Mouse (Mus musculus) gastrocnemius, postnatal 25 days (tissue): ENCODE results near the gene Naxd. TPM values are rescaled to one million over a fixed set of nuclear protein-coding genes. Genes with fewer than 3 reads are reported as not detected.

ENCODE experiments used
- DNase-seq: peaks from one replicate; pipeline ENCODE4 v3.0.0; 2022
- total RNA-seq, 2 experiments: library from RNA; stranded (reverse); gene quantifications; 1 replicate in 1 of 2; 2 replicates in 1 of 2; pipeline ENCODE4 v1.2.3; 2021

Gene Naxd
- total RNA-seq, 2 experiments from 2014 or later, result 26.3 to 28.9 TPM

GRCm38 (mm10) chr8:11555720-11556591 is 58.6 kb downstream of the Naxd start:
- peak; percentile 100 for DNase-seq

GRCm38 (mm10) chr8:11556691-11557423 is 59.6 kb downstream of the Naxd start:
- peak; percentile 46 for DNase-seq

GRCm38 (mm10) chr8:11557424-11557767 is 60.1 kb downstream of the Naxd start:
- no peak for DNase-seq

GRCm38 (mm10) chr8:11557768-11558629 is 60.7 kb downstream of the Naxd start:
- peak; percentile 99 for DNase-seq

GRCm38 (mm10) chr8:11559511-11559910 is 62.2 kb downstream of the Naxd start:
- no peak for DNase-seq

- no peak for DNase-seq
These were observed 62.9 kb downstream of the Naxd start for GRCm38 (mm10) chr8:11560220-11560619.

- DNase-seq, result no peak
These were observed 66.9 kb downstream of the Naxd start for GRCm38 (mm10) chr8:11564236-11564635.

Other genes starting within 250 kb of the Naxd start
- 100 to 1,000 TPM; 101 to 136 TPM for gene Col4a2, start 184.7 kb upstream of the Naxd start, total RNA-seq
- 100 to 1,000 TPM; 206 to 284 TPM for gene Col4a1, start 184.7 kb upstream of the Naxd start, total RNA-seq
- under 1 TPM; 0.51 to 0.90 TPM for gene Rab20, start 18.8 kb upstream of the Naxd start, total RNA-seq
- 10 to 100 TPM; 14.7 to 15.0 TPM for gene Cars2, start 53.3 kb downstream of the Naxd start, total RNA-seq
- gene Ing1, start 58.1 kb downstream of the Naxd start, total RNA-seq, result 10 to 100 TPM; 16.7 to 16.9 TPM
- 10 to 100 TPM; 18.0 to 19.9 TPM for gene Ankrd10, start 138.3 kb downstream of the Naxd start, total RNA-seq
- not detected for gene 1700016D06Rik, start 203.6 kb downstream of the Naxd start, total RNA-seq
- gene Arhgef7, start 230.2 kb downstream of the Naxd start, total RNA-seq, result 10 to 100 TPM; 56.0 to 61.4 TPM